In the genomic region with DNA sequence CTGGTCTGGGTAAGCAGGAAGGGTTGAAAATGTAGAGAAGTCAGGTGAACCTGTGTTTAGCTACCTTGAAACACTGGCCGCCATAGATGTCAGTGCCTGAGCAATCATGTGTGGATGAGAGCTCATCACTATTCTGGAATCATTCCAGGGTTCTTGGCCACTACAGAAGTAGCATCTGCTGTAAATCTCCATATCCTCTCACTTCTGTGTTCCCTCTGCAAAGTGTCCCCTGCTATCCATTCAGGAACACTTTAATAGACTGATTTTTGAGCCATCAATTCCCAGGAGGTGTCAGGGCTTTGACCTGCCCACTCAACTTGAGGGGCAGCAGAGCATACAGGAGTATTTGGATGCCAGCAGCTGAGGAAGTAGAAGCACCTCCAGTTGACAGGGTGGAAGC, we compare ENCODE assay signal across 27 mouse cellular contexts.
"Had no signal": no experiment of that assay in that cellular context is flagged by ENCODE, and none has a peak within 500 bp of the region (broad histone marks: within the 10 kb centered on the region; RNA-seq: fewer than 3 reads in every experiment).

No protein-coding gene starts in this region.

- H3K36me3 ChIP-seq: heart, embryonic 10.5 days; heart, embryonic 12.5 days; hindbrain, embryonic 10.5 days; hindbrain, embryonic 13.5 days; intestine, embryonic 15.5 days; kidney, embryonic 15.5 days; limb, embryonic 10.5 days; limb, embryonic 12.5 days; liver, embryonic 13.5 days; liver, embryonic 15.5 days had no signal

- H3K4me2 ChIP-seq: heart, embryonic 12.5 days; hindbrain, embryonic 13.5 days; intestine, embryonic 15.5 days; kidney, embryonic 15.5 days; limb, embryonic 12.5 days; liver, embryonic 11.5 days; liver, embryonic 13.5 days; liver, embryonic 15.5 days had no signal

- H3K4me3 ChIP-seq: gastrocnemius, adult 2 months; heart, embryonic 10.5 days; heart, embryonic 12.5 days; hindbrain, embryonic 10.5 days; hindbrain, embryonic 13.5 days; intestine, embryonic 15.5 days; kidney, embryonic 15.5 days; layer of hippocampus, adult 2 months; left cerebral cortex, adult 2 months; limb, embryonic 10.5 days; limb, embryonic 12.5 days; liver, embryonic 13.5 days; liver, embryonic 15.5 days had no signal

- ATAC-seq: inflammation-experienced regulatory T-cells, adult 6 months; intestine, embryonic 15.5 days; intestine, postnatal 0 days had no signal

- H3K27ac ChIP-seq: gastrocnemius, adult 2 months; heart, embryonic 10.5 days; hindbrain, embryonic 10.5 days; hindbrain, embryonic 13.5 days; intestine, embryonic 15.5 days; kidney, embryonic 15.5 days; layer of hippocampus, adult 2 months; left cerebral cortex, adult 2 months; limb, embryonic 10.5 days; limb, embryonic 12.5 days; liver, embryonic 13.5 days; liver, embryonic 15.5 days had no signal

- H3K9ac ChIP-seq: heart, embryonic 12.5 days; hindbrain, embryonic 13.5 days; intestine, embryonic 15.5 days; kidney, embryonic 15.5 days; limb, embryonic 12.5 days; liver, embryonic 13.5 days; liver, embryonic 15.5 days had no signal

- DNase-seq: gastrocnemius, adult 2 months; gastrocnemius, postnatal 10 days; gastrocnemius, postnatal 25 days; heart, adult 18-20 months; heart, postnatal 10 days; heart, postnatal 4 days; kidney, adult 2 months; kidney, adult 9 months; kidney, postnatal 10 days; kidney, postnatal 25 days; kidney, postnatal 4 days; liver; liver, embryonic 13.5 days had no signal

- H3K4me1 ChIP-seq: heart, embryonic 10.5 days; heart, embryonic 12.5 days; hindbrain, embryonic 10.5 days; hindbrain, embryonic 13.5 days; intestine, embryonic 15.5 days; kidney, embryonic 15.5 days; liver, embryonic 13.5 days; liver, embryonic 15.5 days had no signal

- H3K27me3 ChIP-seq: heart, embryonic 12.5 days; hindbrain, embryonic 13.5 days; intestine, embryonic 15.5 days; kidney, embryonic 15.5 days; limb, embryonic 12.5 days; liver, embryonic 13.5 days; liver, embryonic 15.5 days had no signal

- H3K9me3 ChIP-seq: heart, embryonic 10.5 days; heart, embryonic 12.5 days; hindbrain, embryonic 10.5 days; hindbrain, embryonic 13.5 days; intestine, embryonic 15.5 days; kidney, embryonic 15.5 days; limb, embryonic 10.5 days; limb, embryonic 12.5 days; liver, embryonic 13.5 days; liver, embryonic 15.5 days had no signal
